Mouse (Mus musculus) lung, postnatal 0 days (tissue): ENCODE measurements around the gene Mroh2a.

Experiments
- CTCF ChIP-seq: IDR thresholded peaks from 2 replicates; pipeline ENCODE4 v1.5.1; 2016; ENCODE audit warnings: antibody characterized with exemption, mild to moderate bottlenecking
- EP300 ChIP-seq: IDR thresholded peaks from 2 replicates; pipeline ENCODE4 v1.6.1; 2016; ENCODE audit warnings: antibody characterized with exemption, mild to moderate bottlenecking, control low read depth

DNA sequence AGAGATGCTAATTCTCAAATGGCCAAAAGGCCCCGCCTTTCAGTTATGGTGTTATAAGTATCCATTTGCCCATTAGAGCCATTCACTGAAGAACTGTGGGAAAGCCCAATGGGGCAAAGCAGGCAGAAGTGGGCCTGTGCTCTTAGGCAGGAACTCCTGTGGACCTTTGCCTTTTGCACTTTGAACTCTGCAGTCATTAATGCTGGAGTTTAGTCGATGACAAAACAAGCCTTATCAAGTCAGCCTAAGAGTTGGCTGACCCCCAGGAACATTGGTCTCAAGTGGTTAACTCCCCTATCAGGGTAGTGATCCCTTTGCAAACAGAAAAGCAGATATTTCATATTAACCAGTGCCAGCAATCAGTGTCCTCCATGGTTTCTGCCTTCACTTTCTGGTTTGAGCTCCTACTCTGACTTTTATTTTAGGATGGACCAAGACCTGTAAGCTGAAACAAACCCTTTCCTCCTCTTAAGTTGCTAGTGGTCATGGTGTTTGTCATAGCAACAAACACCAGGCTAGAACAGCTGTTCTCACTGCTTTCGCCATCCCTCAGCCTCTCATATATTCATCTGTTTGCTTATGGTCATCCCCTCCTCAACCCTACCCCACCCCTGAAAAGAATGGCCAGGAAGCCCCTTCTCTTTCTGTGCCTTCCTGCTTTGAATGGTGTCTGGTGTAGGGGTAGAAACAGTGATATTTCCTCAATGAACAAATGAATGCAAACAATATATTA is 61.4 kb downstream of the Mroh2a start:
- TF ChIP-seq EP300 (no peak), CTCF (no peak)
